Mouse (Mus musculus) kidney, postnatal 0 days (tissue): Measurements from ENCODE around the gene Ing3. TPM values are rescaled to one million over a fixed set of nuclear protein-coding genes. Genes with fewer than 3 reads are reported as not detected.

Experiments used
- ATAC-seq: fragments of 200-750 bp; cut with Nextera tagmentation; replicated peaks from 2 replicates; pipeline ENCODE4 v1.8.0; 2017; ENCODE audit warnings: low read depth, moderate number of reproducible peaks, moderate TSS enrichment, moderate library complexity; ENCODE audit not compliant: low FRiP score
- DNase-seq: peaks from one replicate; pipeline ENCODE4 v3.0.0-alpha.2; 2016; ENCODE audit warnings: low spot score
- H3K27ac ChIP-seq: fragments of 300-500 bp; sonication (generic); 2 replicates; pipeline ENCODE4 v1.5.1; 2014; ENCODE audit warnings: mild to moderate bottlenecking
- H3K27me3 ChIP-seq: fragments of 300-500 bp; sonication (generic); 2 replicates; pipeline ENCODE4 v1.6.1; 2014; ENCODE audit warnings: low read length, mixed read lengths; ENCODE audit not compliant: insufficient read depth
- H3K36me3 ChIP-seq: fragments of 300-500 bp; sonication (generic); 2 replicates; pipeline ENCODE4 v1.6.1; 2014; ENCODE audit warnings: low read length, mixed read lengths; ENCODE audit not compliant: insufficient read depth
- H3K4me1 ChIP-seq: fragments of 300-500 bp; sonication (generic); replicated peaks from 2 replicates; pipeline ENCODE4 v1.6.1; 2014; ENCODE audit warnings: antibody characterized with exemption, low read length, mixed read lengths; ENCODE audit not compliant: insufficient read depth
- H3K4me2 ChIP-seq: fragments of 300-500 bp; sonication (generic); 2 replicates; pipeline ENCODE4 v1.6.1; 2014; ENCODE audit warnings: mild to moderate bottlenecking, low read length, moderate library complexity, mixed read lengths
- H3K4me3 ChIP-seq: fragments of 300-500 bp; sonication (generic); replicated peaks from 2 replicates; pipeline ENCODE4 v1.5.1; 2014; ENCODE audit warnings: low read depth, low read length
- H3K9ac ChIP-seq: fragments of 300-500 bp; sonication (generic); 2 replicates; pipeline ENCODE4 v1.6.1; 2014; ENCODE audit warnings: low read depth, low read length
- H3K9me3 ChIP-seq: fragments of 300-500 bp; sonication (generic); replicated peaks from 2 replicates; pipeline ENCODE4 v1.6.1; 2016; ENCODE audit warnings: low read length, inconsistent platforms, mixed read lengths
- CTCF ChIP-seq: IDR thresholded peaks from 2 replicates; pipeline ENCODE4 v1.5.1; 2016; ENCODE audit warnings: antibody characterized with exemption, low read depth, mild to moderate bottlenecking, moderate library complexity
- WGBS: fragments of 180-500 bp; shearing (Covaris S2); extraction: QIAGEN DNeasy Blood & Tissue Kit; methylation state at CpG from one replicate; pipeline ENCODE4 v1.1.7; 2014; 5-methylcytosine and 5-hydroxymethylcytosine counted together
- polyA plus RNA-seq: library from polyadenylated mRNA; unstranded; fragments of >200 nt; fragmentation: Nextera tagmentation; extraction: Ambion mirVana; gene quantifications from 2 replicates; pipeline ENCODE4 v1.2.1, GENCODE M21; 2015

The Ing3 gene
- polyA plus RNA-seq, 1 experiment from 2014 or later: 60.4 TPM

GRCm38 (mm10) chr6:22010258-22010657 is 60.9 kb downstream of the Ing3 start:
- DNase-seq (no peak), ATAC-seq (no peak)
- H3K9me3 ChIP-seq: no peaks in the 10 kb centered on the region
- H3K27me3 ChIP-seq: no peaks in the 10 kb centered on the region
- WGBS: 82% methylated on average over 12 of the region's 12 CpGs
- no peak overlapping the region for H3K4me3 ChIP-seq
- H3K4me2 ChIP-seq: 0 out of 2 replicates have a peak overlapping the region, but pooled peaks have one; percentile 1
- H3K9ac ChIP-seq: no peak overlapping the region
- no peaks in the 10 kb centered on the region for H3K36me3 ChIP-seq
- H3K27ac ChIP-seq: no peak overlapping the region
- no peaks in the 10 kb centered on the region for H3K4me1 ChIP-seq
- no peak for TF ChIP-seq CTCF

- H3K27ac ChIP-seq: no peak overlapping the region
- no peaks in the 10 kb centered on the region for H3K9me3 ChIP-seq
- H3K4me1 ChIP-seq: no peaks in the 10 kb centered on the region
- WGBS: 75% methylated on average over 11 of the region's 11 CpGs
- no peak for ATAC-seq
- no peaks in the 10 kb centered on the region for H3K27me3 ChIP-seq
- no peak for TF ChIP-seq CTCF
- H3K36me3 ChIP-seq: no peaks in the 10 kb centered on the region
- no peak overlapping the region for H3K9ac ChIP-seq
- no peak overlapping the region for H3K4me3 ChIP-seq
- no peak overlapping the region for H3K4me2 ChIP-seq
- DNase-seq: no peak
Observed at GRCm38 (mm10) chr6:22010761-22011281, 61.5 kb downstream of the Ing3 start.

GRCm38 (mm10) chr6:22011546-22011945 is 62.2 kb downstream of the Ing3 start:
- no peak overlapping the region for H3K4me3 ChIP-seq
- H3K4me2 ChIP-seq: no peak overlapping the region
- H3K9me3 ChIP-seq: no peaks in the 10 kb centered on the region
- no peak for DNase-seq
- H3K4me1 ChIP-seq: no peaks in the 10 kb centered on the region
- no peak overlapping the region for H3K9ac ChIP-seq
- H3K27ac ChIP-seq: no peak overlapping the region
- ATAC-seq: no peak
- no peak for TF ChIP-seq CTCF
- no peaks in the 10 kb centered on the region for H3K27me3 ChIP-seq
- WGBS: 55% methylated on average over 2 of the region's 2 CpGs
- no peaks in the 10 kb centered on the region for H3K36me3 ChIP-seq

GRCm38 (mm10) chr6:22012099-22012498 is 62.7 kb downstream of the Ing3 start:
- no peaks in the 10 kb centered on the region for H3K9me3 ChIP-seq
- no peak overlapping the region for H3K4me2 ChIP-seq
- TF ChIP-seq CTCF: no peak
- 65% methylated on average over 5 of the region's 5 CpGs for WGBS
- H3K36me3 ChIP-seq: no peaks in the 10 kb centered on the region
- no peaks in the 10 kb centered on the region for H3K4me1 ChIP-seq
- no peak overlapping the region for H3K27ac ChIP-seq
- H3K27me3 ChIP-seq: no peaks in the 10 kb centered on the region
- ATAC-seq (no peak), DNase-seq (no peak)
- H3K4me3 ChIP-seq: no peak overlapping the region
- no peak overlapping the region for H3K9ac ChIP-seq

- Histone ChIP-seq H3K4me1 (no peaks in the 10 kb centered on the region), H3K4me3 (no peak overlapping the region), H3K9me3 (no peaks in the 10 kb centered on the region), H3K4me2 (no peak overlapping the region), H3K9ac (no peak overlapping the region), H3K36me3 (no peaks in the 10 kb centered on the region), H3K27me3 (no peaks in the 10 kb centered on the region), H3K27ac (no peak overlapping the region)
- 60% methylated on average over 5 of the region's 5 CpGs for WGBS
- TF ChIP-seq CTCF: no peak
- ATAC-seq (no peak), DNase-seq (no peak)
Observed at GRCm38 (mm10) chr6:22012501-22012900, 63.1 kb downstream of the Ing3 start.

- ATAC-seq (no peak), DNase-seq (no peak)
- no peak overlapping the region for H3K4me2 ChIP-seq
- H3K4me3 ChIP-seq: no peak overlapping the region
- no peaks in the 10 kb centered on the region for H3K27me3 ChIP-seq
- no peaks in the 10 kb centered on the region for H3K4me1 ChIP-seq
- H3K9me3 ChIP-seq: no peaks in the 10 kb centered on the region
- no peaks in the 10 kb centered on the region for H3K36me3 ChIP-seq
- no peak overlapping the region for H3K9ac ChIP-seq
- no peak overlapping the region for H3K27ac ChIP-seq
- no peak for TF ChIP-seq CTCF
- WGBS: 87% methylated on average over 3 of the region's 3 CpGs
Observed at GRCm38 (mm10) chr6:22013394-22013793, 64.0 kb downstream of the Ing3 start.
